Mouse (Mus musculus) stomach, postnatal 0 days (tissue): ENCODE results near the gene Cxcl9. TPM values are rescaled to one million over a fixed set of nuclear protein-coding genes. Genes with fewer than 3 reads are reported as not detected.

ENCODE experiments used
- ATAC-seq: fragments of 200-750 bp; cut with Nextera tagmentation; 2 replicates; pipeline ENCODE4 v1.8.0; 2017; ENCODE audit not compliant: low FRiP score, low TSS enrichment
- DNase-seq: peaks from one replicate; pipeline ENCODE4 v3.0.0-alpha.2; 2016; ENCODE audit warnings: low spot score
- H3K27ac ChIP-seq: fragments of 300-500 bp; sonication (generic); replicated peaks from 2 replicates; pipeline ENCODE4 v1.5.1; 2014; ENCODE audit warnings: mild to moderate bottlenecking, control low read depth
- H3K27me3 ChIP-seq: fragments of 300-500 bp; sonication (generic); 2 replicates; pipeline ENCODE4 v1.6.1; 2014; ENCODE audit warnings: low read length; ENCODE audit not compliant: control insufficient read depth, insufficient read depth
- H3K36me3 ChIP-seq: fragments of 300-500 bp; sonication (generic); 2 replicates; pipeline ENCODE4 v1.6.1; 2014; ENCODE audit warnings: low read length, mixed read lengths; ENCODE audit not compliant: control insufficient read depth, insufficient read depth
- H3K4me1 ChIP-seq: fragments of 300-500 bp; sonication (generic); replicated peaks from 2 replicates; pipeline ENCODE4 v1.6.1; 2014; ENCODE audit warnings: antibody characterized with exemption; ENCODE audit not compliant: control insufficient read depth, insufficient read depth
- H3K4me2 ChIP-seq: fragments of 300-500 bp; sonication (generic); replicated peaks from 2 replicates; pipeline ENCODE4 v1.6.1; 2014; ENCODE audit warnings: low read depth, mild to moderate bottlenecking, control low read depth, moderate library complexity
- H3K4me3 ChIP-seq: fragments of 300-500 bp; sonication (generic); 2 replicates; pipeline ENCODE4 v1.5.1; 2014; ENCODE audit warnings: low read depth, low read length, control low read depth
- H3K9ac ChIP-seq: fragments of 300-500 bp; sonication (generic); 2 replicates; pipeline ENCODE4 v1.6.1; 2014; ENCODE audit warnings: mild to moderate bottlenecking, low read length, control low read depth, mixed read lengths
- H3K9me3 ChIP-seq: fragments of 300-500 bp; sonication (generic); 2 replicates; pipeline ENCODE4 v1.6.1; 2016; ENCODE audit warnings: low read length; ENCODE audit not compliant: control insufficient read depth
- CTCF ChIP-seq: IDR thresholded peaks from 2 replicates; pipeline ENCODE4 v1.5.1; 2016; ENCODE audit warnings: antibody characterized with exemption, low read depth, mild to moderate bottlenecking, moderate library complexity
- EP300 ChIP-seq: optimal IDR thresholded peaks from 2 replicates; pipeline ENCODE3; 2016; ENCODE audit warnings: antibody characterized with exemption
- WGBS: fragments of 180-500 bp; shearing (Covaris S2); extraction: QIAGEN DNeasy Blood & Tissue Kit; methylation state at CpG from one replicate; pipeline ENCODE4 v1.1.7; 2014; 5-methylcytosine and 5-hydroxymethylcytosine counted together
- polyA plus RNA-seq: library from polyadenylated mRNA; unstranded; fragments of >200 nt; fragmentation: Nextera tagmentation; extraction: Ambion mirVana; gene quantifications from 2 replicates; pipeline ENCODE4 v1.2.1, GENCODE M21; 2015

Gene Cxcl9
- polyA plus RNA-seq, 1 experiment from 2014 or later: 0.11 TPM

DNA sequence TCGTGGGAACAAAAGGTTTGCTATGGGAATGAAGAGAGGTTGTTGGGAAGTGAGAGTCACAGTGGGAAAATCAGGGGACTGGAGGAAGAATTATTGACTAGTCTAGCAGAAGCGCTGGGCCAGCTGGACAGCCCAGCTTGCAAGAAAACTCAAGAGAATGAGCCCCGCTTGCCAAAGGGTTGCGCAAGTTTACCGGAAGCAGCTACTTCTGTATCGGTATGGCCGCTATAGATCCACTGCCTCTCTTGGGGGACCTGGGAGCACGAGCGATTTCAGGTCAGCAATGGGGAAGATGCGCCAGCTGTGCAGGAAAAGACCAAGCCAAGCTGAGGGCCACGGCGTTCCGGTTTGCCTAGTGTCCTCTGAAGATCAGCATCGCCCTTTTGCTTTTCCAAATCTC lies 9.3 kb downstream of the Cxcl9 start:
- TF ChIP-seq CTCF (no peak), EP300 (no peak)
- H3K27me3 ChIP-seq: no peaks in the 10 kb centered on the region
- ATAC-seq: no peak
- no peak for DNase-seq
- H3K4me2 ChIP-seq: no peak overlapping the region
- H3K9ac ChIP-seq: no peak overlapping the region
- H3K27ac ChIP-seq: no peak overlapping the region
- no peaks in the 10 kb centered on the region for H3K36me3 ChIP-seq
- no peak overlapping the region for H3K4me3 ChIP-seq
- no peaks in the 10 kb centered on the region for H3K9me3 ChIP-seq
- H3K4me1 ChIP-seq: no peaks in the 10 kb centered on the region
- WGBS: 81% methylated on average over 14 of the region's 14 CpGs

DNA sequence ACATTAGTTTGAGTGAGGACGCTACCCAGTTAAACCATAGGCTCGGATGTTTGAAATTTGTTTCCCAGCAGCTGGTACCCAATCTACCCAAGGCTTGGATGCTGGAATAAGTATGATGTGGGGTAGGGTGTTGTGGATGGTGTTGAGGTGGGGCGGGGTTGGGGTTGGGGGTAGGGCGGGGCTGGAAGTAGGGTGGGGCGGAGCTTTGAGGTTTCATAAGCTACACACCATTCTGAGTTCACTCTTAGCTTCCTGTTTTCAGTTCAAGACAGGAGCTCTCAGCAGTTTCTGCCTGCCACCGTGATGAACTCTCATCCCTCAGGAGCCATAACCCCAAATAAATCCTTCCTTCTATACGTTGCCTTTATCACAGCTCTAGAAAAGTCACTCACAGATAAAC lies 9.8 kb downstream of the Cxcl9 start:
- Histone ChIP-seq H3K27ac (no peak overlapping the region), H3K36me3 (no peaks in the 10 kb centered on the region), H3K27me3 (no peaks in the 10 kb centered on the region), H3K4me1 (no peaks in the 10 kb centered on the region), H3K9me3 (no peaks in the 10 kb centered on the region), H3K4me3 (no peak overlapping the region), H3K9ac (no peak overlapping the region), H3K4me2 (no peak overlapping the region)
- ATAC-seq (no peak), DNase-seq (no peak)
- no peak for TF ChIP-seq EP300
- TF ChIP-seq CTCF: no peak
- 69% methylated on average over 7 of the region's 7 CpGs for WGBS

- DNase-seq: no peak
- Histone ChIP-seq H3K27me3 (no peaks in the 10 kb centered on the region), H3K4me1 (no peaks in the 10 kb centered on the region; the same call in 1 of the 2 replicates), H3K36me3 (no peaks in the 10 kb centered on the region; the same call in 1 of the 2 replicates), H3K9ac (no peak overlapping the region), H3K4me2 (no peak overlapping the region), H3K9me3 (no peaks in the 10 kb centered on the region), H3K4me3 (no peak overlapping the region), H3K27ac (no peak overlapping the region)
- WGBS: 49% methylated on average over 7 of the region's 7 CpGs
- no peak for TF ChIP-seq EP300
- no peak for ATAC-seq
Observed at GRCm38 (mm10) chr5:92313776-92314175, 14.1 kb downstream of the Cxcl9 start.

GRCm38 (mm10) chr5:92312046-92312715 lies 15.7 kb downstream of the Cxcl9 start:
- Histone ChIP-seq H3K4me1 (no peaks in the 10 kb centered on the region; the same call in 1 of the 2 replicates), H3K4me3 (no peak overlapping the region), H3K9me3 (no peaks in the 10 kb centered on the region), H3K4me2 (no peak overlapping the region), H3K9ac (no peak overlapping the region), H3K36me3 (no peaks in the 10 kb centered on the region; the same call in 1 of the 2 replicates), H3K27ac (no peak overlapping the region), H3K27me3 (no peaks in the 10 kb centered on the region)
- ATAC-seq (no peak), DNase-seq (peak; percentile 79)
- TF ChIP-seq EP300: no peak
- TF ChIP-seq CTCF: peak; percentile 88
- 12% methylated on average over 13 of the region's 13 CpGs for WGBS

GRCm38 (mm10) chr5:92309681-92310511 lies 18.0 kb downstream of the Cxcl9 start, which contains the start of gene Sdad1:
Gene Sdad1, minus strand, starts transcription at chr5:92310479.
- peak; percentile 93 for DNase-seq
- TF ChIP-seq EP300 (peak; percentile 31), CTCF (peak; percentile 86)
- Histone ChIP-seq H3K27ac (peak within 1 kb of the TSS; percentile 69; the same call in 1 of the 2 replicates), H3K9ac (peak within 1 kb of the TSS; percentile 76), H3K4me3 (peak within 1 kb of the TSS; percentile 67), H3K27me3 (no peaks in the 10 kb centered on the region), H3K36me3 (peaks cover 2% of the 10 kb centered on the region; the same call in 1 of the 2 replicates), H3K4me1 (no peaks in the 10 kb centered on the region; the same call in 1 of the 2 replicates), H3K4me2 (peak within 1 kb of the TSS; percentile 64), H3K9me3 (no peaks in the 10 kb centered on the region)
- ATAC-seq: peak; percentile 96
- WGBS: 3% methylated on average over 41 of the region's 41 CpGs
